Mouse (Mus musculus) heart, postnatal 0 days (tissue): Measurements from ENCODE around the gene Ribc1.

Experiments
- CTCF ChIP-seq: IDR thresholded peaks from 2 replicates; pipeline ENCODE4 v1.5.1; 2016; ENCODE audit warnings: antibody characterized with exemption, control low read depth, low read depth
- EP300 ChIP-seq: IDR thresholded peaks from 2 replicates; pipeline ENCODE4 v1.6.1; 2016; ENCODE audit warnings: antibody characterized with exemption, low read depth

- TF ChIP-seq CTCF (no peak), EP300 (no peak)
Measured at GRCm38 (mm10) chrX:152001182-152001684, 14.9 kb downstream of the Ribc1 start.
